Mouse (Mus musculus): ENCODE measurements around the gene Cdkl4.

DNA sequence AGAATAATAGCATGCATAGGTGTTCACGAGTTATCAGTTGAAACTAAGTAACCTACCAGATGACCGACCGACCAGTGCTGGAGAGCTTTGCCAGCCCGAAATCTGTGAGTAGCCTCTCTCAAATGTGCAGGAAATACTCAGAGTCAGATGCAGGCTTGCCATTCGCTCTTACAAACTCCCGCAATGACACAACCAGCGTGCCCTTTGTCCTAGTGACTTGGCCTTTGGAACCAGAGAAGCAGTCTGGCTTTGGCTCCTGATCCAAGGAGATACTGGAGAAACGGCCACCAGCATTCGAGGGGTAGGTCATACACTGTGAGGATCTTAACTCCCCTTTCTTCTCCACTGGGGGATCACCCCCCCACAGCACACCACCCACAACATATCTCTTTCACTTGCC lies 61.7 kb downstream of the Cdkl4 start:
- TF ChIP-seq CTCF (IDR thresholded peaks at IDR 0.05; ENCODE audit: borderline replicate concordance, insufficient read depth, low read length) (no peak), POLR2A (IDR thresholded peaks at IDR 0.05; ENCODE audit: low read depth, low read length) (no peak)

Measured in embryonic fibroblast, embryonic 13.5 days (primary cell).